Mouse (Mus musculus): Measurements from ENCODE around the gene Dera. TPM values are rescaled to one million over a fixed set of nuclear protein-coding genes. Genes with fewer than 3 reads are reported as not detected.
A peak's percentile ranks its signal among the peaks of the same experiment; 100 is the strongest.

Dera gene
- polyA plus RNA-seq, 1 experiment from 2014 or later: 38.7 TPM

DNA sequence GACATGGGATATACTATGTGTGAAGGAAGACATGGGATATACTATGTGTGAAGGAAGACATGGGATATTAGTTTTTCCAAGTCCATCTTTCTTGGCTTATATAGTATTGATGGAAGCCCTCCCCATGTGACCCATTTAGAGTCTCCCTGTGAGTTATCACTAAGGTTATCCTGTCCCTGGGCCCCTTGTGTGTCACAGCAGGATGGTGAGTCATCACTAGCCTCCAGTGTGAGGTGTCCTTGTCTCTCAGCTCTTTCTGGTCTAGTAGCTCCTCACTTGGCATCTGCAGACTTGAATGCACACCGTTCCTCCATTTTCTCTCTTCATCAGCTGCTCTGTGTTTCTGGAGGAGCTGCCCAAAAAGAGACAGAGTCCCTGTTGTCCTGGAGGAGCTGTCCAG is 59.7 kb downstream of the Dera start:
- Histone ChIP-seq H3K27me3 (no peaks in the 10 kb centered on the region), H3K36me3 (no peaks in the 10 kb centered on the region), H3K4me3 (no peak overlapping the region), H3K9ac (replicated peaks) (no peak overlapping the region), H3K4me2 (replicated peaks) (no peak overlapping the region), H3K27ac (replicated peaks) (no peak overlapping the region), H3K9me3 (no peaks in the 10 kb centered on the region), H3K4me1 (no peaks in the 10 kb centered on the region)
- no peak for ATAC-seq (ENCODE audit: low FRiP score, low read depth)
- WGBS: 94% methylated on average over 1 of the region's 1 CpGs

DNA sequence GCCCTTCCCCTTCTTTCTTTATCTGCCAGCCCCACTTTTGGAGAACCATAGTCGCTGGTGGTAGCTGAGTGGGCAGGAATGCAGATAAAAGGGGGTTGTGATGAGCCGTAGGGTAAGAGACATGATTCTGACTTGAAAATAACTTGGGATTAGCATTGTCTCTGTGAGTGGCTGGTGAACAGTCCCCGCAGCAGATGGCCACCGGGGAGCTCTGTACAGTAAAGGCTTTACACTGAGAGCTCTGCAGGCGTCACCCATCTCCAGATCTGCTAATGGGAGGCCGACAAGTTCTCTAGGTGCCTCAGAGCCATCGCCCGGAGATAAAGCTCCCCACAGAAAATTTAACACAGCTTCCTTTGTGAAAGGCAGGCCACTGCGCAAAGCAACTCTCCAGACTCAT is 62.2 kb downstream of the Dera start:
- H3K4me1 ChIP-seq: no peaks in the 10 kb centered on the region
- no peak overlapping the region for H3K4me2 ChIP-seq (replicated peaks)
- no peak overlapping the region for H3K4me3 ChIP-seq
- ATAC-seq (ENCODE audit: low FRiP score, low read depth): no peak
- H3K9me3 ChIP-seq: no peaks in the 10 kb centered on the region
- no peak overlapping the region for H3K9ac ChIP-seq (replicated peaks)
- no peaks in the 10 kb centered on the region for H3K27me3 ChIP-seq
- H3K27ac ChIP-seq (replicated peaks): no peak overlapping the region
- H3K36me3 ChIP-seq: no peaks in the 10 kb centered on the region
- whole genome bisulfite sequencing: 87% methylated on average over 9 of the region's 9 CpGs

DNA sequence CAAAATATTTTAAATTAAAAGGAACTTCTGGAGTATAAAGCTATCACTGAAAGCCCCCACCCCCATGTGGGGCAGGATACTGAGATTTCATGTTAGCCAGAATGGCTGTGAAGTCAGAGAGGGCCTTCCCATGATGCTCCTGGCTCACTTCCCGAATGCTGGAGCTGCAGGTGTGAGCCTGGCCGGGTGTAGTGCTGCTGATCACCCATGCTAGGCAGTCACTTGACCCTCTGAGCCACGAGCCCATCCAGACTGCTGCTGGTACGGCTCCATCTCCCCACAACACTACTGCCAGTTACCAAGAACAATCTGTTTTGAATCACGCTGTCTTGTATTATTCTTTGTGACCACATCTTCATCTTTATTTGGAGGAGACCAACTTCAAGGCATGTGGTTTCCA is 68.2 kb downstream of the Dera start:
- H3K4me2 ChIP-seq (replicated peaks): no peak overlapping the region

GRCm38 (mm10) chr6:137824046-137825021 is 70.0 kb downstream of the Dera start:
- Histone ChIP-seq H3K4me1 (no peaks in the 10 kb centered on the region; the same call in 1 of the 2 replicates), H3K9me3 (no peaks in the 10 kb centered on the region), H3K27ac (replicated peaks) (no peak overlapping the region), H3K4me3 (no peak overlapping the region), H3K36me3 (no peaks in the 10 kb centered on the region), H3K4me2 (replicated peaks) (no peak overlapping the region), H3K9ac (replicated peaks) (no peak overlapping the region), H3K27me3 (no peaks in the 10 kb centered on the region)
- 81% methylated on average over 7 of the region's 7 CpGs for WGBS
- ATAC-seq (ENCODE audit: low FRiP score, low read depth): 0 out of 2 replicates have a peak, but pooled peaks have one; percentile 28

More for the DNA sequence above, 68.2 kb downstream of the Dera start:
- no peaks in the 10 kb centered on the region for H3K36me3 ChIP-seq
- H3K9me3 ChIP-seq: no peaks in the 10 kb centered on the region
- no peak overlapping the region for H3K4me3 ChIP-seq
- no peaks in the 10 kb centered on the region; the same call in 1 of the 2 replicates for H3K4me1 ChIP-seq
- no peak for ATAC-seq (ENCODE audit: low FRiP score, low read depth)
- H3K9ac ChIP-seq (replicated peaks): no peak overlapping the region
- H3K27ac ChIP-seq (replicated peaks): no peak overlapping the region
- WGBS: 87% methylated on average over 5 of the region's 5 CpGs
- H3K27me3 ChIP-seq: no peaks in the 10 kb centered on the region

- WGBS: 90% methylated on average over 5 of the region's 5 CpGs
- Histone ChIP-seq H3K27me3 (no peaks in the 10 kb centered on the region), H3K4me2 (replicated peaks) (no peak overlapping the region), H3K4me1 (no peaks in the 10 kb centered on the region; the same call in 1 of the 2 replicates), H3K4me3 (no peak overlapping the region), H3K9me3 (no peaks in the 10 kb centered on the region), H3K36me3 (no peaks in the 10 kb centered on the region), H3K27ac (replicated peaks) (no peak overlapping the region), H3K9ac (replicated peaks) (no peak overlapping the region)
- 0 out of 2 replicates have a peak, but pooled peaks have one; percentile 10 for ATAC-seq (ENCODE audit: low FRiP score, low read depth)
Observed at GRCm38 (mm10) chr6:137825022-137825613, 70.8 kb downstream of the Dera start.

DNA sequence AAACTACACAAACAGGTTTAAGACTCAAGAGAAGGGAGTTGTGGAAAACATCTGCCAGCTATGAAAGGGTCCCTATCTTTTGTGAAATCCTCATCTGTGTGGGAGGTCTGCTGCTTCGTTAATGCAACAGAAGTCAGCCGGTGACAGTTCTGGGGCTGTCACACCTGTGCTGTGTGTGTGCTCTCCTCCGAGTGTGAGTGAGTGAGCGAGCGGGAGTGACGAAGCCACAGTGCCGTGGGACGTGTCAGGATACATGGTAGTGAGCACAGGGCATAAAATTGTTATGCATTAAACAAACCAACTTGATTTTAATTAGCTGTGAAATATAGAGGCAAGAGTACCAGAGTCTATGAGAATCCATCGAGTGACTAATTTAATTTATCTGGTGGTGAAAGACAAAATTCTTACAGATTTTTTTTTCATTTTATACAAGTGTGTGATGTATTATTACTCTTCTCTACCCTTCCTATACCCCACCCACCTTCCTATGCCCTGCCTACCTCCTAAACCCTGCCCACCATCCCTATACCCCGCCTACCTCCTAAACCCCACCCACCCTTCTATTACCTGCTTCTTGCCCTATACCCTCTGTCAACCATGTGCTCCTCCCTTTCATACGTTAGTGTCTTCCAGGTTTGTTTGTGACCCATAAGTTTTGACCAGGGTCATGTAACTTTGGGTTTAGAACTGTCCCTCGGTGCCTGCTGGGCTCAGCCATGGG is 74.9 kb downstream of the Dera start:
- no peak overlapping the region for H3K27ac ChIP-seq (replicated peaks)
- no peak overlapping the region for H3K4me2 ChIP-seq (replicated peaks)
- H3K4me1 ChIP-seq: no peaks in the 10 kb centered on the region
- ATAC-seq (ENCODE audit: low FRiP score, low read depth): 0 out of 2 replicates have a peak, but pooled peaks have one; percentile 47
- WGBS: 89% methylated on average over 12 of the region's 12 CpGs
- H3K9me3 ChIP-seq: no peaks in the 10 kb centered on the region
- H3K27me3 ChIP-seq: no peaks in the 10 kb centered on the region
- no peak overlapping the region for H3K9ac ChIP-seq (replicated peaks)
- no peaks in the 10 kb centered on the region for H3K36me3 ChIP-seq
- H3K4me3 ChIP-seq: no peak overlapping the region

DNA sequence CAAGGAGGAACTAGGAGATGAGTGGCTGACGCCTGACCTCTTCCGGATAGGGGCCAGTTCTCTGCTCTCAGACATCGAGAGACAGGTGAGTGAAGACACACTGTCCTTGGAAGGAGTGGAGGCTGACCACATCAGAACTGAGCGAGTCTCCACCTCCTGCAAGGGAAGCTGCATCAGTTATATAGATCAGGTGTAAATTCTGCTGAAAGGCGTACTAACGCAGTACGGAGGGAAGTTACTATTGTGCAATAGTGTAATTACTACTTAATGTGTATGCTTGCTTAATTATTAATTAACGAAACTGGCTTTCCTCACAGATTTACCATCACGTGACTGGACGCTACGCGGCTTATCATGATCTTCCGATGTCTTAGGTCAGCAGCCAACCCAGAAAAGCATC is 82.5 kb downstream of the Dera start:
- no peak overlapping the region for H3K4me2 ChIP-seq (replicated peaks)
- WGBS: 94% methylated on average over 13 of the region's 13 CpGs
- H3K36me3 ChIP-seq: no peaks in the 10 kb centered on the region
- H3K9ac ChIP-seq (replicated peaks): no peak overlapping the region
- no peaks in the 10 kb centered on the region for H3K27me3 ChIP-seq
- no peak overlapping the region for H3K4me3 ChIP-seq
- H3K9me3 ChIP-seq: no peaks in the 10 kb centered on the region
- H3K4me1 ChIP-seq: no peaks in the 10 kb centered on the region
- ATAC-seq (ENCODE audit: low FRiP score, low read depth): no peak
- H3K27ac ChIP-seq (replicated peaks): no peak overlapping the region

- no peak for ATAC-seq (ENCODE audit: low FRiP score, low read depth)
- no peak overlapping the region for H3K4me2 ChIP-seq (replicated peaks)
- H3K9me3 ChIP-seq: no peaks in the 10 kb centered on the region
- H3K27me3 ChIP-seq: no peaks in the 10 kb centered on the region
- H3K4me1 ChIP-seq: no peaks in the 10 kb centered on the region
- H3K27ac ChIP-seq (replicated peaks): no peak overlapping the region
- 91% methylated on average over 3 of the region's 3 CpGs for WGBS
- no peaks in the 10 kb centered on the region for H3K36me3 ChIP-seq
- H3K9ac ChIP-seq (replicated peaks): no peak overlapping the region
- H3K4me3 ChIP-seq: no peak overlapping the region
Observed at GRCm38 (mm10) chr6:137843337-137843736, 89.0 kb downstream of the Dera start.

DNA sequence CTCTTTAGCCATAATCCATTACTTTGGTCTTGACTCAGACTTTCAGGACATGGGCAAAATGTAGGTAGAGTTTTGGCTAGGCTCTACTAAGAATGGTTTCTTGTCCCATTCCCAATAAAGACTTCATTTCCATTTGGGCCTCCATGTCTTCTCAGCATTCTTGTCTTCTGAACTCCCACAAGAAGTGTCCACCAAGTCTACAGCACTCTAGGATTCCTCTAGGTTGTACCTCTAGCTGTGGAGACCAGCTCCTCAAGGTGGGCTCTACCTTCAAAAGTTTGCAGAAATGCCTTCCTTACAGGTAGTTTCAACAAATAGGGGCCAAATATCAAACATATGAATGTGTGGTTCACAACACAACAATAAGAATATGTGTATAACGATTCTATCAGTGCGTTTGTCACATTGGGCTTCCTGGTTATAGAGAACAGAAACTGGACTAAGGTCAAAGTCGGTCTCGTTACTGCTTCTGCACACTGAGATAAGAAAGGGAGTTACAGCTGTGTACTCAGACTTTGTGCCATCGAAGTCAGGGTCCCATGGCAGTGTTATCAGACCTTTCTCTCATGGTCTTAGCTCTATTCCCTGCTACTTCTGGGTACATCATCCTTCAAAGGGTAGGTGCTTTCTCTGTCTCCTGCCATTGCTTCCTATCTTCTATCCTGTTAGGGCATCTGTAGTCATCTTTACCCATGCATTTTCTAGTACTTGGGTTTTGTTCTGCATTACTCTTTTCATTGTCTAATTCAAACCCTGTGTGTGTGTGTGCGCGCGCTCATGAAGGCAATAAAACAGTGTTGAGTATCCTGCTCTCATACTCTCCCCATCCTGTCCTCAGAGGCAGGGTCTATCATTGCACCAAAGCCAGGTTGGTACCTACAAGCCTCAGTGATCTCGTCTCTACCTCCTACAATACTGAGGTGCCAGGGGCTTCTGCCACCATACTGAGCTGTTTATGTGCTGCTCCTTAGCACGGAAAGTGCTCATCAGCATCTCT is 103.2 kb downstream of the Dera start:
- Histone ChIP-seq H3K9ac (replicated peaks) (no peak overlapping the region), H3K4me2 (replicated peaks) (no peak overlapping the region), H3K27me3 (no peaks in the 10 kb centered on the region), H3K9me3 (peaks cover 9% of the 10 kb centered on the region), H3K4me3 (no peak overlapping the region), H3K4me1 (no peaks in the 10 kb centered on the region), H3K36me3 (no peaks in the 10 kb centered on the region), H3K27ac (replicated peaks) (no peak overlapping the region)
- no peak for ATAC-seq (ENCODE audit: low FRiP score, low read depth)
- 94% methylated on average over 10 of the region's 10 CpGs for WGBS

- Histone ChIP-seq H3K27ac (replicated peaks) (no peak overlapping the region), H3K4me1 (no peaks in the 10 kb centered on the region), H3K9me3 (no peaks in the 10 kb centered on the region), H3K9ac (replicated peaks) (no peak overlapping the region), H3K27me3 (no peaks in the 10 kb centered on the region), H3K36me3 (no peaks in the 10 kb centered on the region), H3K4me3 (no peak overlapping the region), H3K4me2 (replicated peaks) (no peak overlapping the region)
- WGBS: 88% methylated on average over 7 of the region's 7 CpGs
- no peak for ATAC-seq (ENCODE audit: low FRiP score, low read depth)
Observed at GRCm38 (mm10) chr6:137869903-137870580, 115.7 kb downstream of the Dera start.

DNA sequence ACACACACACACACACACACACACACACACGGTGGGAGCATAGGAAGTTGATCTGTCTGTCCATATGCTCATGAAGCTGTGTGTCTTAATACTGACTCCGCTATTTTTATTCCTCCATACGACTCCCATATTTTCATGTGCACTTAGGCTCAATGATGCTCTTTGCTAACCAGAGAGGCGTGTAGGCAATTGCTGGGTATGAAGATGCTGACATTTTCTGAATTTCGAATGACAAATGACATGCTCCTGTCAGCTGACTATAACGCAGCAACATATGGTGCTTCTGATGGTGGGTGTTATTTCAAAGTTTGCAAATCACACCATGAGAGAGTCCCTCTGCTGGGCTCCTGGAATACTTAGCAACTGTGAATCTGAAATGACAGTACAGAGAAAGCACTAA is 116.3 kb downstream of the Dera start:
- Histone ChIP-seq H3K27ac (replicated peaks) (no peak overlapping the region), H3K4me3 (no peak overlapping the region), H3K27me3 (no peaks in the 10 kb centered on the region), H3K9ac (replicated peaks) (no peak overlapping the region), H3K4me2 (replicated peaks) (no peak overlapping the region), H3K36me3 (no peaks in the 10 kb centered on the region), H3K4me1 (no peaks in the 10 kb centered on the region), H3K9me3 (no peaks in the 10 kb centered on the region)
- ATAC-seq (ENCODE audit: low FRiP score, low read depth): no peak
- 83% methylated on average over 6 of the region's 6 CpGs for WGBS
